Mouse (Mus musculus) kidney, embryonic 16.5 days (tissue): Measurements from ENCODE around the gene Prune1. TPM values are rescaled to one million over a fixed set of nuclear protein-coding genes. Genes with fewer than 3 reads are reported as not detected.

ENCODE experiments used
- ATAC-seq: fragments of 200-750 bp; cut with Nextera tagmentation; 2 replicates; pipeline ENCODE4 v1.8.0; 2017; ENCODE audit warnings: moderate TSS enrichment; ENCODE audit not compliant: low FRiP score, low TSS enrichment
- H3K27ac ChIP-seq: fragments of 300-500 bp; sonication (generic); 2 replicates; pipeline ENCODE4 v1.5.1; 2014; ENCODE audit warnings: low read length
- H3K27me3 ChIP-seq: fragments of 300-500 bp; sonication (generic); 2 replicates; pipeline ENCODE4 v1.6.1; 2014; ENCODE audit warnings: low read length, control low read depth, mixed read lengths; ENCODE audit not compliant: insufficient read depth
- H3K36me3 ChIP-seq: fragments of 300-500 bp; sonication (generic); 2 replicates; pipeline ENCODE4 v1.6.1; 2014; ENCODE audit warnings: low read length, control low read depth, mixed read lengths; ENCODE audit not compliant: insufficient read depth
- H3K4me1 ChIP-seq: fragments of 300-500 bp; sonication (generic); 2 replicates; pipeline ENCODE4 v1.6.1; 2014; ENCODE audit warnings: low read length, control low read depth, mixed read lengths; ENCODE audit not compliant: insufficient read depth
- H3K4me2 ChIP-seq: fragments of 300-500 bp; sonication (generic); replicated peaks from 2 replicates; pipeline ENCODE4 v1.6.1; 2014; ENCODE audit warnings: low read depth, low read length
- H3K4me3 ChIP-seq: fragments of 300-500 bp; sonication (generic); 2 replicates; pipeline ENCODE4 v1.5.1; 2014; ENCODE audit warnings: mild to moderate bottlenecking, low read length
- H3K9ac ChIP-seq: fragments of 300-500 bp; sonication (generic); replicated peaks from 2 replicates; pipeline ENCODE4 v1.6.1; 2014; ENCODE audit warnings: low read length
- H3K9me3 ChIP-seq: fragments of 300-500 bp; sonication (generic); 2 replicates; pipeline ENCODE4 v1.6.1; 2016; ENCODE audit warnings: low read length, control low read depth
- WGBS: fragments of 180-500 bp; shearing (Covaris S2); extraction: QIAGEN DNeasy Blood & Tissue Kit; methylation state at CpG from one replicate; pipeline ENCODE4 v1.1.7; 2014; 5-methylcytosine and 5-hydroxymethylcytosine counted together
- polyA plus RNA-seq: library from polyadenylated mRNA; unstranded; fragments of >200 nt; fragmentation: Nextera tagmentation; extraction: Ambion mirVana; gene quantifications from 2 replicates; pipeline ENCODE4 v1.2.1, GENCODE M21; 2015

The Prune1 gene
- polyA plus RNA-seq, 1 experiment from 2014 or later = 25.8 TPM

DNA sequence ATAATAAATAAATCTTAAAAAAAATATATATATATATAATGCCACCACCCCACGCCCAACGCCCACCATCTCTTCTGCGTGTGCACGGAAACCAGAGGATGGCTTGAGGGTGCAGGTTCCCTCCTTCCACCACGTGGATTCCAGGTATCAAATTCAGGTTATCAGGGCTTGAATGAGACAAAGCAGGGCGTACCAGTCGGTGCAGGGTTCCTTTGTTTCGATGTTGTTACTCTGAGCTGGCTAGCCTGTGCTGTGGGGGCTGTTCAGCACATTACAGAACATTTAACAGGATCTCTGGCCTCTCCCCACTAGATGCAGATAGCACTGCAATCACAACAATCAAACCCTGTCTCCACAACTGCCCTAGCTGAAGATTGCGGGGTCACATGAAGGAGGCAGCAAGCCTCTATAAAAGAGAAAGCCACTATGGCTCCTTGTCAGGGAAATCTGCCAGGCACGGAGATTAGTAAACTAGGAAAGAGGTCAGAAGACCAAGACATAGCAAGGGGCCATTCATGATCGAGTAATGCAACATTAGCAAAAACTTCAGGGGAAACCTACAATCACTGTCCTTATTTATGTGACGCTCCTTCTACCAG lies 11.0 kb downstream of the Prune1 start:
- Histone ChIP-seq H3K4me1 (peaks cover 3% of the 10 kb centered on the region; the same call in 1 of the 2 replicates), H3K4me3 (no peak overlapping the region), H3K27ac (no peak overlapping the region), H3K9ac (no peak overlapping the region), H3K4me2 (no peak overlapping the region), H3K36me3 (peaks cover 12% of the 10 kb centered on the region), H3K9me3 (no peaks in the 10 kb centered on the region), H3K27me3 (no peaks in the 10 kb centered on the region)
- ATAC-seq = no peak
- WGBS = 81% methylated on average over 12 of the region's 12 CpGs

- no peak overlapping the region; the same call in 1 of the 2 replicates for H3K27ac ChIP-seq
- peaks cover 12% of the 10 kb centered on the region for H3K36me3 ChIP-seq
- no peaks in the 10 kb centered on the region for H3K9me3 ChIP-seq
- H3K27me3 ChIP-seq = no peaks in the 10 kb centered on the region
- H3K9ac ChIP-seq = no peak overlapping the region
- no peak overlapping the region for H3K4me3 ChIP-seq
- H3K4me1 ChIP-seq = peaks cover 3% of the 10 kb centered on the region; the same call in 1 of the 2 replicates
- WGBS = 76% methylated on average over 5 of the region's 5 CpGs
- H3K4me2 ChIP-seq = no peak overlapping the region
- ATAC-seq = no peak
Measured at GRCm38 (mm10) chr3:95269789-95270188, 12.1 kb downstream of the Prune1 start.

DNA sequence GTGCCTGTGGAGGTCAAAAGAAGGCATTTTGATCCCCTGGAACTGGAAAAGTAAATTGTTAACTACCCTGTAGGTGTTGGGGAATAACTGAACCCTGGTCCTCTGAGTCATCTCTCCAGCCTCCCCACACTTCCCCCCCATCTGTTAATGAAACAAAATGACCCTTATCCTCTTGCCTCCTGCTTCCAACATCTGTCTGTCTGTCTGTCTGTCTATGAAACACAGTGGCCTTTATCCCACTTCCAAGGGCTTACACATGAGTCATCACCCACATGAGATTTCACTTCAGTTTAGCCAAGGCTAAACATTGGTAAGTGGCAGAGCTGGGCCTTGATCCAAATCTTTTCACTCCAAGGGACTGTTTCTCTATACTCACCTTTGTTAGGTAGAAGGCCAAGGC lies 14.0 kb downstream of the Prune1 start:
- Histone ChIP-seq H3K27ac (no peak overlapping the region), H3K27me3 (no peaks in the 10 kb centered on the region), H3K9ac (no peak overlapping the region), H3K4me1 (peaks cover 3% of the 10 kb centered on the region; the same call in 1 of the 2 replicates), H3K36me3 (peaks cover 12% of the 10 kb centered on the region), H3K9me3 (no peaks in the 10 kb centered on the region), H3K4me3 (no peak overlapping the region), H3K4me2 (no peak overlapping the region)
- ATAC-seq = no peak

GRCm38 (mm10) chr3:95266052-95266451 lies 15.8 kb downstream of the Prune1 start:
- no peak for ATAC-seq
- no peak overlapping the region for H3K27ac ChIP-seq
- peaks cover 23% of the 10 kb centered on the region for H3K36me3 ChIP-seq
- no peaks in the 10 kb centered on the region for H3K9me3 ChIP-seq
- no peaks in the 10 kb centered on the region for H3K27me3 ChIP-seq
- H3K4me2 ChIP-seq = no peak overlapping the region
- H3K4me1 ChIP-seq = peaks cover 3% of the 10 kb centered on the region; the same call in 1 of the 2 replicates
- no peak overlapping the region for H3K9ac ChIP-seq
- WGBS = 89% methylated on average over 3 of the region's 3 CpGs
- no peak overlapping the region for H3K4me3 ChIP-seq

DNA sequence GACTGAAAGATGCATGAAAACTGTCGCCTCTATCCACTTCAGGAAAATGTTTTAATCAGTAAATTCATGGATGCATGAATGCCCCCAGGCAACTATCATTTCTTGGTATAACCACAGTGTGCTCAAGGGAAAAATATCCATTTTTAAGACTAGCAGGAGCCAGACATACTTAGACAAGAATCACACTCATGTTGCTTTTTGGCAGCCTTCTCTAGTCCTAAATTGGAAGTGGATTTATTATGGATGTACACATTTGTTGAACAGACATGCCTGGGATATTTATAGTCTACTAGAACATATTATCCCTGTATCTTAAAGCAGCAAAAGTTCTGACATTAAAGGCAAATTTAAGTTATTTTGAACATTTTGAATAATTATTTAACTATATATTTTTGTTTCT lies 17.2 kb downstream of the Prune1 start:
- H3K9me3 ChIP-seq = no peaks in the 10 kb centered on the region
- H3K4me2 ChIP-seq = no peak overlapping the region
- ATAC-seq = no peak
- H3K4me3 ChIP-seq = no peak overlapping the region
- WGBS = 77% methylated on average over 1 of the region's 1 CpGs
- H3K36me3 ChIP-seq = peaks cover 32% of the 10 kb centered on the region
- no peaks in the 10 kb centered on the region for H3K27me3 ChIP-seq
- no peak overlapping the region for H3K27ac ChIP-seq
- H3K4me1 ChIP-seq = peaks cover 1% of the 10 kb centered on the region; the same call in 1 of the 2 replicates
- no peak overlapping the region for H3K9ac ChIP-seq

DNA sequence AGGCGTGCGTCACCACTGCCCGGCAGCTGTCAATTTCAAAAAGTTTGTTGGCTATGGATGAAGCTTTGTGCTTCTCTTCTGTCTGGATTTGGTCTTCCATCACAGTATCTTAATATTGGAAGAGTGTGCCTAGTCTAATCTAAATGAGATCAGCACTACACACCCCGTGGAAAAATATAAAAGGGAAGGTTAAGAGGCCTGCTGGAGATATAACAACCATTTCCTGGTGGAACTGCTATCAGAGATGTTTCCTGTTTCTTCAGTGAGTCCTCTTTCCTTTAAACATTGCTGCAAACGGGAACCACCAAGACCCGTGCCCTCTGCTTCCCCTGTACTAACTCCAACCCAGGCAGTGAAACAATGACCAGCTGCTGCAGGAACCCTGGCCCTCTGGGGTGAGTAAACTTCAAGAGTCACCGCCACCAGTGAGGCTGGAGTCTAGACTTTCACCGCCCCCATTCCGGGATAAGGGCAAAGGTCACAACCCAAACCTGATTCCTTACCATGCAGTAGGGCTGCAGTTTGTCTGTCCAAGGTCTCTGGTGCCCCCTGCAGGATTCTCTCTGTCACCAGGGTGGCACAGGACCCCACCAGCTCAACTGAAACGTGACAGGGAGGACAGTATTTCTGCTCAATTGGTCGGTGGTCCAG lies 18.7 kb downstream of the Prune1 start:
- Histone ChIP-seq H3K36me3 (peaks cover 42% of the 10 kb centered on the region), H3K4me3 (no peak overlapping the region), H3K27ac (no peak overlapping the region), H3K9ac (no peak overlapping the region), H3K4me2 (no peak overlapping the region), H3K9me3 (no peaks in the 10 kb centered on the region), H3K27me3 (no peaks in the 10 kb centered on the region), H3K4me1 (no peaks in the 10 kb centered on the region)
- 41% methylated on average over 11 of the region's 11 CpGs for WGBS
- peak; percentile 85 for ATAC-seq

- no peaks in the 10 kb centered on the region for H3K4me1 ChIP-seq
- no peaks in the 10 kb centered on the region for H3K27me3 ChIP-seq
- no peak overlapping the region for H3K27ac ChIP-seq
- H3K9ac ChIP-seq = no peak overlapping the region
- no peaks in the 10 kb centered on the region for H3K9me3 ChIP-seq
- no peak for ATAC-seq
- 96% methylated on average over 4 of the region's 4 CpGs for WGBS
- no peak overlapping the region for H3K4me3 ChIP-seq
- no peak overlapping the region for H3K4me2 ChIP-seq
- H3K36me3 ChIP-seq = peaks cover 44% of the 10 kb centered on the region
Measured at GRCm38 (mm10) chr3:95261975-95262374, 19.9 kb downstream of the Prune1 start.

DNA sequence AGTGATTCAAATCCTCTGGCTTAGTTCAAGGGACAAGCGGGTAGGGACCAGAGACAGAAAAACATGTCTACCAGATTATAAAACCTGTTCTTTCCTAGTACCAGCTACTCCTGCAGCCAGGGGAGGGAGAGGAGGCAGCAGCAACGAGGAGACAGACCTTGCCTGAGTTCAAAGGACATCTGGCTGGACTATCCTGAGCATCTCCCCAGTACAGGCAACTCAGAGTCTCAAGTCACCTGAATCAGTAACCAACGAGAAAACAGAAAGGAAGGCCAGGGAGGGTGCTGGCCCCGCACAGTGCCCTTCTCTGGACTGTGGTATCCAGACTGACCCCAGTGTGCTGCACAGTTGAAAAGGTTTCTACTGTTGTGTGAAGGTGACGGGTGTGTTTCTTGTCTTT lies 24.9 kb downstream of the Prune1 start:
- H3K9ac ChIP-seq = no peak overlapping the region
- H3K27me3 ChIP-seq = no peaks in the 10 kb centered on the region
- H3K4me3 ChIP-seq = no peak overlapping the region
- no peak for ATAC-seq
- H3K4me2 ChIP-seq = no peak overlapping the region
- peaks cover 50% of the 10 kb centered on the region for H3K36me3 ChIP-seq
- H3K27ac ChIP-seq = no peak overlapping the region
- 77% methylated on average over 5 of the region's 5 CpGs for WGBS
- H3K9me3 ChIP-seq = no peaks in the 10 kb centered on the region
- no peaks in the 10 kb centered on the region for H3K4me1 ChIP-seq

DNA sequence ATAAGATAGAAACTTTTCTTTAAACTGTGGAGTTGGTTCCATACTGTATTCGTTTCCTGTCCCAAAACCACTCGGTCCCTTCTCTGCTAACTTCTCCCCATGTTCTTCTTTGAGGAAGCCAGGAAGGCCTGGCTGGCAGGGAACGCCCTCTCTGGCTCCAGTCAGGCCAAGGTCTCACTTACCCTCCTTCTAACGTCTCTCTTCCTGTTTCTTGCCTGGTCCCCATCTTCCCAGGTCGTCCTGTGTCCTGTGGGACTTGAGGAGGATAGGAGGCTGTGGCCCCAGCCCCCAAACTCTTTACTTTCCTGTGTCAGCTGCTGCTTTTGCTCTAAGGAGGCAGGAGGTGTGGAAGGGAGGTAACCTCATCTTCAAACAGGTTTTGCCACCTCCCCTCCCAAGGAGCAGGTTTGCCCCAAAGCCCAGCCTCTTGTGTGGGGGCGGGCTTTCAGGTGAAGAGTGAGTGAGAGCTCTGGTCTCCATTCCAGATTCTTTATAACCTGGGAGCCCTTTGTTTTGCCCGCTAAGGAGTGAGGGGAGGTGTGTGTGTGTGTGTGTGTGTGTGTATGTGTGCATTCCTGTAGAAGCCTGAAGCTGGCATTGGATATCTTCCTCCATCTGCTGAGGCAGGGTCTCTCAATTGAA lies 31.0 kb downstream of the Prune1 start, which contains the start of gene Bnipl:
Gene Bnipl (minus strand): TSS at position 411 of the 642 bp plus-strand sequence.
- H3K4me1 ChIP-seq = peaks cover 3% of the 10 kb centered on the region; the same call in 1 of the 2 replicates
- 50% methylated on average over 7 of the region's 7 CpGs for WGBS
- H3K27ac ChIP-seq = 0 out of 2 replicates have a peak within 1 kb of the TSS, but pooled peaks have one; percentile 50
- H3K9me3 ChIP-seq = no peaks in the 10 kb centered on the region
- H3K9ac ChIP-seq = no peak within 1 kb of the TSS
- H3K27me3 ChIP-seq = no peaks in the 10 kb centered on the region
- H3K4me2 ChIP-seq = no peak within 1 kb of the TSS; the same call in 1 of the 2 replicates
- H3K36me3 ChIP-seq = peaks cover 12% of the 10 kb centered on the region
- no peak within 1 kb of the TSS for H3K4me3 ChIP-seq
- 0 out of 2 replicates have a peak, but pooled peaks have one; percentile 31 for ATAC-seq

DNA sequence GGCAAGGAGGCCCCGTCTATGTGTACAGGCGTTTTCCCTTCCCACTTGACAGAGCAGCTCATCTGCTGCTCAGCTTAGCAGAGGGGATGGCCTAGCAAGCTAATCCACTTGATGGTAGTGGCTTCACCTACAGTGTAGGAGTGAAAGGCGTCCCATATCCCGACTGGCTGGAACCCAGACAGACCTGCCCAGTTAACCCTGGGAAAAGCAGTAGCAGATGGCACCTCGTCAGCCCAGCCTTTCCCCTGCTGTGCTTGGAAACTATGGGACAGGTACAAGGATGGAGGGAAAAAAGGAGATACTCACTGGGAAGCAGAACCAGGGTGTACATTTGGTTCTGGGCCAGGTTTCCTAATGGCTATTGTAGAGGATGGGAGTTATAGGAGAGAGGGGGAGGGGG lies 31.5 kb downstream of the Prune1 start:
- ATAC-seq = no peak
- Histone ChIP-seq H3K27me3 (no peaks in the 10 kb centered on the region), H3K4me1 (peaks cover 3% of the 10 kb centered on the region; the same call in 1 of the 2 replicates), H3K4me2 (no peak overlapping the region), H3K4me3 (no peak overlapping the region), H3K9ac (no peak overlapping the region), H3K9me3 (no peaks in the 10 kb centered on the region), H3K36me3 (peaks cover 14% of the 10 kb centered on the region), H3K27ac (no peak overlapping the region)
- 58% methylated on average over 5 of the region's 5 CpGs for WGBS
